Mouse (Mus musculus) midbrain, embryonic 15.5 days (tissue): Measurements from ENCODE around the gene Sik2. TPM values are rescaled to one million over a fixed set of nuclear protein-coding genes. Genes with fewer than 3 reads are reported as not detected.

Source experiments
- ATAC-seq: fragments of 200-750 bp; cut with Nextera tagmentation; replicated peaks from 2 replicates; pipeline ENCODE4 v1.8.0; 2017; ENCODE audit warnings: moderate TSS enrichment
- H3K27ac ChIP-seq: fragments of 300-500 bp; sonication (generic); 2 replicates; pipeline ENCODE4 v1.5.1; 2015; ENCODE audit warnings: mild to moderate bottlenecking, inconsistent platforms
- H3K27me3 ChIP-seq: fragments of 300-500 bp; sonication (generic); replicated peaks from 2 replicates; pipeline ENCODE4 v1.6.1; 2015; ENCODE audit warnings: inconsistent platforms
- H3K36me3 ChIP-seq: fragments of 300-500 bp; sonication (generic); replicated peaks from 2 replicates; pipeline ENCODE4 v1.6.1; 2015; ENCODE audit warnings: inconsistent platforms
- H3K4me1 ChIP-seq: fragments of 300-500 bp; sonication (generic); 2 replicates; pipeline ENCODE4 v1.6.1; 2015; ENCODE audit warnings: inconsistent platforms
- H3K4me2 ChIP-seq: fragments of 300-500 bp; sonication (generic); 2 replicates; pipeline ENCODE4 v1.6.1; 2015; ENCODE audit warnings: inconsistent platforms, mild to moderate bottlenecking, moderate library complexity
- H3K4me3 ChIP-seq: fragments of 300-500 bp; sonication (generic); 2 replicates; pipeline ENCODE4 v1.5.1; 2015; ENCODE audit warnings: mild to moderate bottlenecking, inconsistent platforms
- H3K9ac ChIP-seq: fragments of 300-500 bp; sonication (generic); 2 replicates; pipeline ENCODE4 v1.6.1; 2015; ENCODE audit warnings: mild to moderate bottlenecking, inconsistent platforms
- H3K9me3 ChIP-seq: fragments of 300-500 bp; sonication (generic); 2 replicates; pipeline ENCODE4 v1.6.1; 2016; ENCODE audit warnings: inconsistent platforms
- WGBS: fragments of 180-500 bp; shearing (Covaris S2); methylation state at CpG from one replicate; pipeline ENCODE4 v1.1.7; 2015; ENCODE audit warnings: mixed read lengths; 5-methylcytosine and 5-hydroxymethylcytosine counted together
- polyA plus RNA-seq: library from polyadenylated mRNA; unstranded; fragments of >200 nt; fragmentation: Nextera tagmentation; extraction: Ambion mirVana; gene quantifications from 2 replicates; pipeline ENCODE4 v1.2.1, GENCODE M21; 2015

Gene Sik2
- polyA plus RNA-seq, 1 experiment from 2014 or later = 19.8 TPM

- WGBS = 85% methylated on average over 3 of the region's 3 CpGs
- 0 out of 2 replicates have a peak, but pooled peaks cover 2% of the 10 kb centered on the region for H3K4me1 ChIP-seq
- no peaks in the 10 kb centered on the region for H3K27me3 ChIP-seq
- H3K4me2 ChIP-seq = no peak overlapping the region
- no peak overlapping the region for H3K9ac ChIP-seq
- H3K36me3 ChIP-seq = no peaks in the 10 kb centered on the region; the same call in 1 of the 2 replicates
- no peak for ATAC-seq
- no peak overlapping the region for H3K4me3 ChIP-seq
- H3K27ac ChIP-seq = no peak overlapping the region
- H3K9me3 ChIP-seq = no peaks in the 10 kb centered on the region
Measured at GRCm38 (mm10) chr9:50890494-50891090, 118.3 kb downstream of the Sik2 start.

- Histone ChIP-seq H3K4me3 (no peak overlapping the region), H3K4me2 (no peak overlapping the region), H3K27me3 (no peaks in the 10 kb centered on the region), H3K9ac (no peak overlapping the region), H3K36me3 (no peaks in the 10 kb centered on the region; the same call in 1 of the 2 replicates), H3K9me3 (no peaks in the 10 kb centered on the region), H3K4me1 (0 out of 2 replicates have a peak, but pooled peaks cover 8% of the 10 kb centered on the region), H3K27ac (no peak overlapping the region)
- WGBS = 82% methylated on average over 4 of the region's 4 CpGs
- ATAC-seq = no peak
Measured at GRCm38 (mm10) chr9:50889964-50890363, 118.9 kb downstream of the Sik2 start.

- H3K4me2 ChIP-seq = no peak overlapping the region
- no peak overlapping the region for H3K9ac ChIP-seq
- WGBS = 81% methylated on average over 6 of the region's 6 CpGs
- no peak for ATAC-seq
- no peak overlapping the region for H3K27ac ChIP-seq
- H3K9me3 ChIP-seq = no peaks in the 10 kb centered on the region
- H3K4me1 ChIP-seq = 0 out of 2 replicates have a peak, but pooled peaks cover 8% of the 10 kb centered on the region
- H3K27me3 ChIP-seq = no peaks in the 10 kb centered on the region
- no peaks in the 10 kb centered on the region for H3K36me3 ChIP-seq
- H3K4me3 ChIP-seq = no peak overlapping the region
Measured at GRCm38 (mm10) chr9:50889211-50889610, 119.7 kb downstream of the Sik2 start.

GRCm38 (mm10) chr9:50887351-50887750, 121.5 kb downstream of the Sik2 start:
- H3K36me3 ChIP-seq = no peaks in the 10 kb centered on the region
- H3K27ac ChIP-seq = no peak overlapping the region
- WGBS = 25% methylated on average over 4 of the region's 4 CpGs
- H3K9ac ChIP-seq = no peak overlapping the region
- 0 out of 2 replicates have a peak, but pooled peaks cover 8% of the 10 kb centered on the region for H3K4me1 ChIP-seq
- no peaks in the 10 kb centered on the region for H3K9me3 ChIP-seq
- ATAC-seq = no peak
- H3K4me3 ChIP-seq = no peak overlapping the region
- no peaks in the 10 kb centered on the region for H3K27me3 ChIP-seq
- H3K4me2 ChIP-seq = no peak overlapping the region

GRCm38 (mm10) chr9:50886870-50887269, 122.0 kb downstream of the Sik2 start:
- Histone ChIP-seq H3K9ac (no peak overlapping the region), H3K4me3 (no peak overlapping the region), H3K4me1 (0 out of 2 replicates have a peak, but pooled peaks cover 8% of the 10 kb centered on the region), H3K4me2 (no peak overlapping the region), H3K9me3 (no peaks in the 10 kb centered on the region), H3K36me3 (no peaks in the 10 kb centered on the region), H3K27me3 (no peaks in the 10 kb centered on the region), H3K27ac (no peak overlapping the region)
- no peak for ATAC-seq
- WGBS = 100% methylated on average over 1 of the region's 1 CpGs

GRCm38 (mm10) chr9:50885600-50885987, 123.3 kb downstream of the Sik2 start:
- no peak overlapping the region for H3K9ac ChIP-seq
- 67% methylated on average over 1 of the region's 1 CpGs for WGBS
- no peak overlapping the region for H3K27ac ChIP-seq

GRCm38 (mm10) chr9:50884741-50885599, 123.9 kb downstream of the Sik2 start:
- no peak overlapping the region for H3K9ac ChIP-seq
- no peak overlapping the region for H3K27ac ChIP-seq
- H3K4me3 ChIP-seq = no peak overlapping the region
- peaks cover 4% of the 10 kb centered on the region; the same call in 1 of the 2 replicates for H3K36me3 ChIP-seq
- H3K9me3 ChIP-seq = no peaks in the 10 kb centered on the region
- no peaks in the 10 kb centered on the region for H3K27me3 ChIP-seq
- H3K4me2 ChIP-seq = no peak overlapping the region
- H3K4me1 ChIP-seq = 0 out of 2 replicates have a peak, but pooled peaks cover 8% of the 10 kb centered on the region
- 74% methylated on average over 10 of the region's 10 CpGs for WGBS
- ATAC-seq = no peak

More at GRCm38 (mm10) chr9:50885600-50885987, 123.3 kb downstream of the Sik2 start:
- Histone ChIP-seq H3K36me3 (no peaks in the 10 kb centered on the region), H3K4me1 (0 out of 2 replicates have a peak, but pooled peaks cover 8% of the 10 kb centered on the region), H3K9me3 (no peaks in the 10 kb centered on the region), H3K4me3 (no peak overlapping the region), H3K4me2 (no peak overlapping the region), H3K27me3 (no peaks in the 10 kb centered on the region)
- ATAC-seq = no peak

- H3K4me1 ChIP-seq = 0 out of 2 replicates have a peak, but pooled peaks cover 8% of the 10 kb centered on the region
- no peak overlapping the region for H3K27ac ChIP-seq
- no peak overlapping the region for H3K4me2 ChIP-seq
- 82% methylated on average over 8 of the region's 8 CpGs for WGBS
- ATAC-seq = no peak
- no peaks in the 10 kb centered on the region for H3K9me3 ChIP-seq
- no peaks in the 10 kb centered on the region for H3K27me3 ChIP-seq
- H3K9ac ChIP-seq = no peak overlapping the region
- H3K4me3 ChIP-seq = no peak overlapping the region
- peaks cover 10% of the 10 kb centered on the region for H3K36me3 ChIP-seq
Measured at GRCm38 (mm10) chr9:50884093-50884492, 124.8 kb downstream of the Sik2 start.

- H3K4me1 ChIP-seq = 0 out of 2 replicates have a peak, but pooled peaks cover 8% of the 10 kb centered on the region
- no peaks in the 10 kb centered on the region for H3K9me3 ChIP-seq
- H3K4me3 ChIP-seq = no peak overlapping the region
- no peaks in the 10 kb centered on the region for H3K27me3 ChIP-seq
- H3K4me2 ChIP-seq = no peak overlapping the region
- no peak overlapping the region for H3K27ac ChIP-seq
- no peak for ATAC-seq
- peaks cover 20% of the 10 kb centered on the region for H3K36me3 ChIP-seq
- no peak overlapping the region for H3K9ac ChIP-seq
- WGBS = 90% methylated on average over 2 of the region's 2 CpGs
Measured at GRCm38 (mm10) chr9:50882183-50882582, 126.7 kb downstream of the Sik2 start.

- Histone ChIP-seq H3K4me1 (no peaks in the 10 kb centered on the region), H3K27ac (no peak overlapping the region), H3K27me3 (no peaks in the 10 kb centered on the region), H3K4me3 (no peak overlapping the region), H3K36me3 (peaks cover 20% of the 10 kb centered on the region), H3K9ac (no peak overlapping the region), H3K9me3 (no peaks in the 10 kb centered on the region), H3K4me2 (no peak overlapping the region)
- WGBS = 87% methylated on average over 3 of the region's 3 CpGs
- no peak for ATAC-seq
Measured at GRCm38 (mm10) chr9:50877431-50877830, 131.4 kb downstream of the Sik2 start.

- Histone ChIP-seq H3K27me3 (no peaks in the 10 kb centered on the region), H3K27ac (no peak overlapping the region), H3K36me3 (peaks cover 20% of the 10 kb centered on the region), H3K4me3 (no peak overlapping the region), H3K9ac (no peak overlapping the region), H3K4me1 (no peaks in the 10 kb centered on the region), H3K4me2 (no peak overlapping the region), H3K9me3 (no peaks in the 10 kb centered on the region)
- 92% methylated on average over 3 of the region's 3 CpGs for WGBS
- no peak for ATAC-seq
Measured at GRCm38 (mm10) chr9:50876287-50876686, 132.6 kb downstream of the Sik2 start.

GRCm38 (mm10) chr9:50875470-50875869, 133.4 kb downstream of the Sik2 start:
- Histone ChIP-seq H3K4me2 (no peak overlapping the region), H3K9ac (no peak overlapping the region), H3K27ac (no peak overlapping the region), H3K9me3 (no peaks in the 10 kb centered on the region), H3K4me3 (no peak overlapping the region), H3K36me3 (peaks cover 27% of the 10 kb centered on the region), H3K27me3 (no peaks in the 10 kb centered on the region), H3K4me1 (no peaks in the 10 kb centered on the region)
- over 99% methylated on average over 4 of the region's 4 CpGs for WGBS
- no peak for ATAC-seq
